Mouse (Mus musculus): ENCODE data around the gene AU022252. TPM values are rescaled to one million over a fixed set of nuclear protein-coding genes. Genes with fewer than 3 reads are reported as not detected.

AU022252 gene
- polyA plus RNA-seq, 1 experiment from 2014 or later, result 31.5 TPM

- Histone ChIP-seq H3K4me2 (replicated peaks) (no peak overlapping the region; the same call in 1 of the 2 replicates), H3K4me3 (no peak overlapping the region), H3K27ac (replicated peaks) (no peak overlapping the region), H3K36me3 (peaks cover 11% of the 10 kb centered on the region), H3K9me3 (no peaks in the 10 kb centered on the region), H3K9ac (replicated peaks) (no peak overlapping the region), H3K4me1 (peaks cover 26% of the 10 kb centered on the region), H3K27me3 (no peaks in the 10 kb centered on the region)
- WGBS, result 89% methylated on average over 6 of the region's 6 CpGs
- no peak for ATAC-seq (replicated peaks)
Measured at GRCm38 (mm10) chr4:119198105-119198504, 34.4 kb downstream of the AU022252 start.

DNA sequence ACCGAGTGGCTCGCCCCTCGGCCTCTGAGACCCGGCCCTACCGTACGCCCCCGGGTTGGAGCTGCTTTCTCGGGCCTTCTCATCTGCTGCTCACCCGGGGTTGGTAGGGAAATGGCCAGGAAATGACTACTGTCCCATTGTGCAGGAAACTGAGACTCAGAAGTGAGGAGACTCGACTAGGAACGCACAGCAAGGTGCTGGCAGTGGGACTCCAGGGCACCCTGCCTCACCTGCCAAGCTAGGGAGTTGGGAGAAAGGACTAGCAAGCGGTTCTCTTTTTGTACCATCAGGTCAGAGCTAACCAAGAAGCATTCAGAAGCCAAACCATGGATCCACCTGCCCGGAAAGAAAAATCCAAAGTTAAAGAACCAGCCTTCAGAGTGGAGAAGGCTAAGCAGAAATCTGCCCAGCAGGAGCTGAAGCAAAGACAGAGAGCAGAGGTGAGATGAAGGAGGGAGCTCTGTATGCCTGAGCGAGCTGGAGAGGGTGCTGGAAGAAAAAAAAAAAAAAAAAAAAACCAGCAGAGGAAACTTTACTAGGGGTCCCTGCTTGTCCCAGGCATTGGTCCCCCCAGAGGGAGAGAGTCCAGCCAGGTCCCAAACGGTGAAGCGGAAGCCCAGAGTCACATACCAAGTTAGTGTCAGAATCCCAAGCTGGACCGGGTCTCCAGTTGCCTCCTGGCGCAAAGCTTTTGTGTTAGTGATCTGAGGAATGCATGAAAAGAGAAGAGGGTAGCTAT lies 36.8 kb downstream of the AU022252 start:
- WGBS, result 7% methylated on average over 18 of the region's 18 CpGs
- peaks cover 26% of the 10 kb centered on the region for H3K4me1 ChIP-seq
- H3K9me3 ChIP-seq, result no peaks in the 10 kb centered on the region
- ATAC-seq (replicated peaks), result peak; percentile 11; the same call in 1 of the 2 replicates
- H3K4me3 ChIP-seq, result peak overlapping the region; percentile 75
- H3K9ac ChIP-seq (replicated peaks), result peak overlapping the region; percentile 64
- H3K27me3 ChIP-seq, result no peaks in the 10 kb centered on the region
- peaks cover 2% of the 10 kb centered on the region for H3K36me3 ChIP-seq
- H3K4me2 ChIP-seq (replicated peaks), result peak overlapping the region; percentile 65
- peak overlapping the region; percentile 76 for H3K27ac ChIP-seq (replicated peaks)

DNA sequence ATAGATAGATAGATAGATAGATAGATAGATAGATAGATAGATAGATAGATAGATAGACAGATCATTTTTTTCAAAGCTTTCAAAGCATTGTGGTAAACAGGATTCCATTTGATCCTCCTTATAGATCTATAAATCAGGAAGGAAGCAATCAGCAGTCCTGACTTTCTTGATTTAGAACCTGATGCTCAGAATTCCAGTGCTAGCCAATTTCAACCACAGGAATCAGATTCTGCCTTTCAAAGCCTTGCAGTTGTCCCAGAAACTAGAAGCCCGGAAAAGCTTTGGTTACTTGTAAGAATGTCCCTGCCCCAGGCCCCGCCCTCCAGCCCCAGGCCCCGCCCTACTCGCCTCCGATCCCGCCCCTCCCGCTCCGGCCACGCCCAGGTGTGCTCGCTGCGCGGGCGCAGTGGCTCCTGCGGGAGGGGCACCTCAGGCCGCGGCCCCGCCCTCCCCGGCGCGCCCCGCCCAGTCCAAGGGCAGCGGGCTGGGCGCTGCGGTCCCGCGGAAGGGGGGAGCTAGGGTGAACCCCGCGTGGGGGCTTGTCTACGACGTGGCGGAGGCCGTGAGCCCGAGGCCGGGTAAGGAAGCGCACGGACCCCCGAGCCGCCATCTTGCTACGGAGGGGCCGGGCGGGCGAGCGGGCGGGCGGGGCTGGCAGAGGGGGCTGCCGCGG lies 37.5 kb downstream of the AU022252 start, which contains the start of gene Svbp:
Gene Svbp, plus strand, starts transcription at position 398 of the 673 bp plus-strand sequence.
- Histone ChIP-seq H3K9me3 (no peaks in the 10 kb centered on the region), H3K27me3 (no peaks in the 10 kb centered on the region), H3K36me3 (no peaks in the 10 kb centered on the region), H3K4me1 (peaks cover 26% of the 10 kb centered on the region), H3K27ac (replicated peaks) (peak within 1 kb of the TSS; percentile 76), H3K4me2 (replicated peaks) (peak within 1 kb of the TSS; percentile 65), H3K4me3 (peak within 1 kb of the TSS; percentile 75), H3K9ac (replicated peaks) (peak within 1 kb of the TSS; percentile 64)
- peak; percentile 90 for ATAC-seq (replicated peaks)
- 0% methylated on average over 37 of the region's 47 CpGs for WGBS

- no peaks in the 10 kb centered on the region for H3K9me3 ChIP-seq
- H3K27me3 ChIP-seq, result no peaks in the 10 kb centered on the region
- H3K36me3 ChIP-seq, result no peaks in the 10 kb centered on the region
- no peak overlapping the region for H3K27ac ChIP-seq (replicated peaks)
- WGBS, result 91% methylated on average over 4 of the region's 4 CpGs
- H3K4me3 ChIP-seq, result no peak overlapping the region
- ATAC-seq (replicated peaks), result no peak
- peaks cover 19% of the 10 kb centered on the region for H3K4me1 ChIP-seq
- H3K4me2 ChIP-seq (replicated peaks), result no peak overlapping the region
- H3K9ac ChIP-seq (replicated peaks), result no peak overlapping the region
Measured at GRCm38 (mm10) chr4:119192757-119193156, 39.8 kb downstream of the AU022252 start.

DNA sequence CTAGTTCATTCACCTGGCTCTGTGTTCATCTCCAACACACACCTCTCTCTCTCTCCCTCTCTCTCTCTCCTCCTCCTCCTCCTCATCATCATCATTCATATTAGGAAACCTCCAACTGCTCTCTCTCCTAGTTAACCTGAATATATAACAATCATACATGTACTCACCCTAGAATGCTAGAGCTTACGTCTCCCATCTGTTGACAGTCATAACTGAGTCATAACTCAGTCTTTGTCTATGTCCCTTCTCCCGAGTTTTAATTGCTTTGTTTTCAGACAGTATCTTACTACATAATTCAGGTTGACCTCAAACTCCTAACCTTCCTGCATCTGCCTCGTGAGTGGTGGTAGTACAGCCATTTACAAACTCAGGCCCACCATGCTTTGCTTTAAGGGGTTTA lies 41.2 kb downstream of the AU022252 start:
- no peaks in the 10 kb centered on the region for H3K36me3 ChIP-seq
- no peak overlapping the region for H3K9ac ChIP-seq (replicated peaks)
- H3K9me3 ChIP-seq, result no peaks in the 10 kb centered on the region
- WGBS, result 77% methylated on average over 3 of the region's 3 CpGs
- H3K4me3 ChIP-seq, result no peak overlapping the region
- no peaks in the 10 kb centered on the region for H3K27me3 ChIP-seq
- H3K4me1 ChIP-seq, result peaks cover 4% of the 10 kb centered on the region
- H3K4me2 ChIP-seq (replicated peaks), result no peak overlapping the region
- no peak overlapping the region for H3K27ac ChIP-seq (replicated peaks)
- no peak for ATAC-seq (replicated peaks)

DNA sequence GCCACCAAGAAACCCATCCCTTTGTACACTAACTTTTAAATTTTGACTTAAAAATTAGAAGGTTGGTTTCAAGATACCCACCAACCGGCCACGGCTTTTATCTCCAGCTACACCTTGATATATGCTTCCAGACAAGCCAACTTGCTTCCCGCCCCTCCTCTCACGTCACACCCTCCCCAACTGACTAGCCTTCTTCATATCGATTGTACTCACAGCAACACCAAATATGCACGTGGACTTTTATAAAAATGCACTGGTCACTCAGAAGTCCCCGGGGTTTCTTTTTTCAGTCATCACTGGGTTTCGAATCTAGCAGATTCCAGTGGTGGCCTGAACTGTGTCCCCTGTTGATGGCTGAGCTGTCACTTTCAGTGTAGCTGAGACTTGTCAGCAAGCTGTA lies 41.9 kb downstream of the AU022252 start:
- no peaks in the 10 kb centered on the region for H3K36me3 ChIP-seq
- H3K4me1 ChIP-seq, result no peaks in the 10 kb centered on the region
- H3K9me3 ChIP-seq, result no peaks in the 10 kb centered on the region
- ATAC-seq (replicated peaks), result no peak
- H3K9ac ChIP-seq (replicated peaks), result no peak overlapping the region
- WGBS, result 90% methylated on average over 8 of the region's 8 CpGs
- no peak overlapping the region for H3K4me3 ChIP-seq
- no peaks in the 10 kb centered on the region; the same call in 1 of the 2 replicates for H3K27me3 ChIP-seq
- no peak overlapping the region for H3K27ac ChIP-seq (replicated peaks)
- no peak overlapping the region for H3K4me2 ChIP-seq (replicated peaks)

DNA sequence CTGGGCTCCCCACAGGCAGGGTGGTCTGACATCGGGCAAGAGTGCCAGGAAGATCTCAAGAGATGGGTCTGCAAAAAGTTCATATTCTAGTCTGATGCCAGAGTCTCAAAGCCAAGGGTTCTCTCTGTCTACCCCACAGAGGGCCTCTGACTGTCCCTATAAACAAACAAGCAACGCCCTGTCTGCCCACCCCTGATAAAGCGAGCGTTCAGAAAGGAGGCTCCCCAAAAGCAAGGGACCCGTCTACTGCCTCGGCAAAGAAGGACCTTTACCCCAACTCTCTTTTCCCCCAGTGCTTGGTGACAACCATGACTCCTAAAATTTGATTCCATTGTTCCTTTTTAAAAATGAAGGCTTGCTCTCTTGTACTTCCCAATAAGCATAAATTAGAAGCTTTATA lies 42.6 kb downstream of the AU022252 start, which contains the start of gene Ermap:
Gene Ermap, minus strand, starts transcription at position 148 of the 400 bp plus-strand sequence.
- Histone ChIP-seq H3K4me1 (no peaks in the 10 kb centered on the region), H3K4me3 (no peak within 1 kb of the TSS), H3K9ac (replicated peaks) (no peak within 1 kb of the TSS), H3K27me3 (no peaks in the 10 kb centered on the region; the same call in 1 of the 2 replicates), H3K4me2 (replicated peaks) (no peak within 1 kb of the TSS), H3K27ac (replicated peaks) (no peak within 1 kb of the TSS), H3K9me3 (no peaks in the 10 kb centered on the region), H3K36me3 (no peaks in the 10 kb centered on the region)
- 77% methylated on average over 6 of the region's 6 CpGs for WGBS
- no peak for ATAC-seq (replicated peaks)

- no peak for ATAC-seq (replicated peaks)
- 63% methylated on average over 6 of the region's 6 CpGs for WGBS
- H3K4me1 ChIP-seq, result no peaks in the 10 kb centered on the region
- H3K4me3 ChIP-seq, result no peak overlapping the region
- no peak overlapping the region for H3K4me2 ChIP-seq (replicated peaks)
- no peaks in the 10 kb centered on the region; the same call in 1 of the 2 replicates for H3K27me3 ChIP-seq
- no peaks in the 10 kb centered on the region for H3K36me3 ChIP-seq
- H3K27ac ChIP-seq (replicated peaks), result no peak overlapping the region
- H3K9me3 ChIP-seq, result no peaks in the 10 kb centered on the region
- H3K9ac ChIP-seq (replicated peaks), result no peak overlapping the region
Measured at GRCm38 (mm10) chr4:119189392-119189791, 43.1 kb downstream of the AU022252 start.

DNA sequence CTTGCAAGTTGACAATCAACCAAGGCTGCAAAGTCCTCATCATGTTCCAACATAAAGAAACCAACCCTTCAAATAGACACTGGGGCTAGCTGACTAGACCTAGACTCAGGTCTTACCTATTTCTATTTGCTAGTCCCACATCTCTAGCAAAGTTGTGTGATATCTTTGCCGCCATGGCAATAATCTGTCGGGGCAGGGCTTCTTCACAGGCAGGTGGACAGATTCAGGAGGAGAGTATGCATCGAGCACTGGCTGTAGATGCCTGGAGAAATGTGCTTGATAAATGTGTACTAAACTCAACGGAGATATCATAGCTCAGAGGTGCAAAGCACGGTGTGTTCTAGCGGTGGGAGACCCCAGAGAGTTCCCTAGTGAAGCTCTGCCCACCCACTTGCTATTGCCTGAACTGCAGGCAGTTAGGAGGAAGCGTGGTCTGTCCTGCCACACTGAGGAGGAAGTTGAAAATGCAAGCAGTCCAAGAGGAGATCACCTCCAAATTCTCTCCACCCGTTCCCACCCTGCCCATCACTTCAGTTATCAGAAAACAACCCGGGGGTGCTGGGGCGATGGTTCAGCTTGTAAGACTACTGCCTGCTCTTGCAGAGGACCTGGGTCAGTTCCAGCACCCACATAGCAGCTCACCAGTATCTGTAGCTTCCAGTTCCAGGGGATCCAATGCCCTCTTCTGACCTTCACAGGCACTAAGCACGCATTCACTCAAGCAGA lies 44.3 kb downstream of the AU022252 start:
- no peak overlapping the region for H3K27ac ChIP-seq (replicated peaks)
- H3K4me2 ChIP-seq (replicated peaks), result no peak overlapping the region
- no peaks in the 10 kb centered on the region for H3K4me1 ChIP-seq
- H3K9me3 ChIP-seq, result no peaks in the 10 kb centered on the region
- ATAC-seq (replicated peaks), result no peak
- 60% methylated on average over 11 of the region's 11 CpGs for WGBS
- no peaks in the 10 kb centered on the region for H3K36me3 ChIP-seq
- no peak overlapping the region for H3K9ac ChIP-seq (replicated peaks)
- H3K4me3 ChIP-seq, result no peak overlapping the region
- no peaks in the 10 kb centered on the region; the same call in 1 of the 2 replicates for H3K27me3 ChIP-seq

GRCm38 (mm10) chr4:119185771-119186170 lies 46.7 kb downstream of the AU022252 start:
- no peaks in the 10 kb centered on the region for H3K9me3 ChIP-seq
- no peaks in the 10 kb centered on the region for H3K36me3 ChIP-seq
- no peak overlapping the region for H3K9ac ChIP-seq (replicated peaks)
- H3K4me3 ChIP-seq, result no peak overlapping the region
- WGBS, result 81% methylated on average over 4 of the region's 4 CpGs
- no peak for ATAC-seq (replicated peaks)
- H3K27me3 ChIP-seq, result no peaks in the 10 kb centered on the region; the same call in 1 of the 2 replicates
- no peaks in the 10 kb centered on the region for H3K4me1 ChIP-seq
- H3K27ac ChIP-seq (replicated peaks), result no peak overlapping the region
- no peak overlapping the region for H3K4me2 ChIP-seq (replicated peaks)

GRCm38 (mm10) chr4:119183525-119183924 lies 49.0 kb downstream of the AU022252 start:
- H3K4me3 ChIP-seq, result no peak overlapping the region
- WGBS, result 17% methylated on average over 1 of the region's 1 CpGs
- H3K4me2 ChIP-seq (replicated peaks), result no peak overlapping the region
- ATAC-seq (replicated peaks), result no peak
- H3K9me3 ChIP-seq, result no peaks in the 10 kb centered on the region
- no peak overlapping the region for H3K27ac ChIP-seq (replicated peaks)
- H3K4me1 ChIP-seq, result no peaks in the 10 kb centered on the region
- no peaks in the 10 kb centered on the region for H3K36me3 ChIP-seq
- no peaks in the 10 kb centered on the region; the same call in 1 of the 2 replicates for H3K27me3 ChIP-seq
- H3K9ac ChIP-seq (replicated peaks), result no peak overlapping the region

DNA sequence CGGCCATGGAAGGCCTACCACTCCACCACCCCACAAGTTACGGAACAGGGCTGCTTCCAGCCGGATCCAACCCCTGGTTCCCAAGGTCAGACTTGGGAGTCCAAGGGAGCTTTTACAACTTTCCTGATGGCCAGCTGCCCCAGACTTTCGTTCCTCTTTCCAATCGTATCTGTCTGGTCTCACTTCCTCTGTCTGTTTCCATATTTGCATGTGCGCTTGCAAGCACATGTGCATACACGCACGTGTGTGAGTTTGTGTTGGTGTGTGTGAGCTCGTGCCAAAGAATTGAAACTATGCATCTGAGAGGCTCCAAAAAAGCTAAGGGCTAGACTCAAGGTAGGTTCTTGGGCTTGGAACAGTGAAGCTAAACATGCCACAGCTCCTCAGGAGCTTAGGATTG lies 51.1 kb downstream of the AU022252 start:
- WGBS, result 92% methylated on average over 9 of the region's 9 CpGs
- no peaks in the 10 kb centered on the region; the same call in 1 of the 2 replicates for H3K27me3 ChIP-seq
- H3K9me3 ChIP-seq, result no peaks in the 10 kb centered on the region
- H3K36me3 ChIP-seq, result no peaks in the 10 kb centered on the region
- no peak overlapping the region for H3K4me3 ChIP-seq
- no peaks in the 10 kb centered on the region for H3K4me1 ChIP-seq
- no peak overlapping the region for H3K9ac ChIP-seq (replicated peaks)
- no peak overlapping the region for H3K27ac ChIP-seq (replicated peaks)
- ATAC-seq (replicated peaks), result no peak
- H3K4me2 ChIP-seq (replicated peaks), result no peak overlapping the region

Data from forebrain, embryonic 15.5 days (tissue).